In the genomic region with DNA sequence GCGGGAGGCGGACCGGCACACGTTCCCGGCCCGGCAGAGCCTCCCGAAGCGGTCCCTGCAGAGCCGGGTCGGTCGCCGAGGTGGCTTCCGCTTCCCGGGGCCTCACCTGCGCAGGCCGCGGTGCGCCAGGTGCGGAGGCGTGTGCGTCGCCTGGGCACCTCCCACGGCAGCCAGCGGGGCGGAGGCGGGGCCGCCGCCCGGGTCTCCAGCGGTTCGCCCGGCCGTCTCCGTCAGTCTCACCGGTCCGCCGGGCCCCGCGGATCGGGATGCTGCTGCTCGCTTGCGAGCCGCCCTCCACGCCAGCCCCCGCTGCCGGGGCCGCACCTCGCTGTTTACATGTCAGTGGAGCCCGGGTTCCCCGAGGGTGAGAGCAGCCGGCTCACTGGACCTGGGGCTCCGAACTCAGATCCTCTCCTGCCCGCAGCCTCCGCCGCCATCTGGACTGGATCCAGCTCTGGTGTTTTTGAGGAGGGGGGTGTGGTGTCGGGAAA, we compare ENCODE assay signal across 8 mouse cellular contexts. TPM values are rescaled to one million over a fixed set of nuclear protein-coding genes. Genes with fewer than 3 reads are reported as not detected.
DNase-seq lines count a peak whose midpoint lies in the region; ATAC-seq lines count a peak whose summit lies in the region.

No protein-coding gene starts in this region.

- DNase-seq in thymus, postnatal 4 days: peak; percentile 79
- DNase-seq in thymus, postnatal 14 days: no peak
- DNase-seq in embryo, embryonic 10 days (ENCODE audit: low spot score): peak; percentile 52
- DNase-seq in gastrocnemius, postnatal 14 days: peak; percentile 54
- peak; percentile 81 for DNase-seq in testis, postnatal 10 days (ENCODE audit: low spot score)

- H3K9ac ChIP-seq in intestine, embryonic 16.5 days (ENCODE audit: low read depth, low read length): peak overlapping the region; percentile 92
- H3K9ac ChIP-seq in limb, embryonic 15.5 days: peak overlapping the region; percentile 96
- H3K9ac ChIP-seq in midbrain, embryonic 16.5 days (ENCODE audit: low read depth, low read length): peak overlapping the region; percentile 95

- H3K4me2 ChIP-seq in intestine, embryonic 16.5 days (ENCODE audit: low read depth, low read length): peak overlapping the region; percentile 88
- peak overlapping the region; percentile 84 for H3K4me2 ChIP-seq in limb, embryonic 15.5 days
- peak overlapping the region; percentile 88 for H3K4me2 ChIP-seq in midbrain, embryonic 16.5 days (ENCODE audit: low read length)

- ATAC-seq in intestine, embryonic 16.5 days: peak; percentile 83
- peak; percentile 21 for ATAC-seq in limb, embryonic 15.5 days (ENCODE audit: insufficient number of reproducible peaks, low FRiP score, low TSS enrichment, low read depth)
- ATAC-seq in midbrain, embryonic 16.5 days: peak; percentile 52

- no peaks in the 10 kb centered on the region for H3K36me3 ChIP-seq in intestine, embryonic 16.5 days (ENCODE audit: control insufficient read depth, insufficient read depth, low read length)
- no peaks in the 10 kb centered on the region for H3K36me3 ChIP-seq in limb, embryonic 15.5 days
- no peaks in the 10 kb centered on the region for H3K36me3 ChIP-seq in midbrain, embryonic 16.5 days (ENCODE audit: control insufficient read depth, insufficient read depth, low read length)

- H3K9me3 ChIP-seq in intestine, embryonic 16.5 days (ENCODE audit: control insufficient read depth, low read length): no peaks in the 10 kb centered on the region
- no peaks in the 10 kb centered on the region for H3K9me3 ChIP-seq in limb, embryonic 15.5 days
- H3K9me3 ChIP-seq in midbrain, embryonic 16.5 days (replicated peaks; ENCODE audit: control insufficient read depth, low read length, poor library complexity, severe bottlenecking): no peaks in the 10 kb centered on the region

- H3K27ac ChIP-seq in intestine, embryonic 16.5 days (ENCODE audit: low read length): peak overlapping the region; percentile 99
- peak overlapping the region; percentile 99 for H3K27ac ChIP-seq in limb, embryonic 15.5 days
- H3K27ac ChIP-seq in midbrain, embryonic 16.5 days (ENCODE audit: low read length): peak overlapping the region; percentile 93

- peaks cover 50% of the 10 kb centered on the region for H3K4me1 ChIP-seq in intestine, embryonic 16.5 days (ENCODE audit: control insufficient read depth, insufficient read depth, low read length)
- peaks cover 56% of the 10 kb centered on the region for H3K4me1 ChIP-seq in limb, embryonic 15.5 days
- peaks cover 38% of the 10 kb centered on the region for H3K4me1 ChIP-seq in midbrain, embryonic 16.5 days (ENCODE audit: control insufficient read depth, insufficient read depth, low read length)

- H3K27me3 ChIP-seq in intestine, embryonic 16.5 days (replicated peaks; ENCODE audit: control insufficient read depth, insufficient read depth, low read length): no peaks in the 10 kb centered on the region
- no peaks in the 10 kb centered on the region for H3K27me3 ChIP-seq in limb, embryonic 15.5 days
- H3K27me3 ChIP-seq in midbrain, embryonic 16.5 days (ENCODE audit: control insufficient read depth, insufficient read depth, low read depth, low read length): no peaks in the 10 kb centered on the region

- peak overlapping the region; percentile 80 for H3K4me3 ChIP-seq in intestine, embryonic 16.5 days (ENCODE audit: low read length)
- H3K4me3 ChIP-seq in limb, embryonic 15.5 days: peak overlapping the region; percentile 92
- peak overlapping the region; percentile 83 for H3K4me3 ChIP-seq in midbrain, embryonic 16.5 days (ENCODE audit: low read depth, low read length)

- WGBS in intestine, embryonic 16.5 days: under 1% methylated on average over 56 of the region's 56 CpGs
- WGBS in limb, embryonic 15.5 days: under 1% methylated on average over 53 of the region's 56 CpGs
- under 1% methylated on average over 55 of the region's 56 CpGs for WGBS in midbrain, embryonic 16.5 days

- intact Hi-C loops in gastrocnemius, postnatal 14 days (cut with DNase I; ENCODE audit: low total_unique reads): no loop called here

RNA-seq across cellular contexts. Expression of gene Fam102a, which starts 0.4 kb away (rescaled TPM):
- 1 to 10 TPM; 3.5 to 4.2 TPM for total RNA-seq in gastrocnemius, postnatal 14 days (2021)
- polyA plus RNA-seq in intestine, embryonic 16.5 days (2015; fragmentation: Nextera tagmentation; extraction: Ambion mirVana): 7.6 and 9.4 TPM in 2 replicates
- 14.7 and 17.3 TPM in 2 replicates for polyA plus RNA-seq in limb, embryonic 15.5 days (2015; fragmentation: Nextera tagmentation; extraction: Ambion mirVana)
- polyA plus RNA-seq in midbrain, embryonic 16.5 days (2015; fragmentation: Nextera tagmentation; extraction: Ambion mirVana): 5.0 and 5.9 TPM in 2 replicates

RNA-seq across cellular contexts. Expression of gene Dpm2, which starts 35.1 kb away (rescaled TPM):
- total RNA-seq in gastrocnemius, postnatal 14 days (2021): 10 to 100 TPM; 17.6 to 17.8 TPM
- polyA plus RNA-seq in intestine, embryonic 16.5 days (2015; fragmentation: Nextera tagmentation; extraction: Ambion mirVana): 123 and 128 TPM in 2 replicates
- polyA plus RNA-seq in limb, embryonic 15.5 days (2015; fragmentation: Nextera tagmentation; extraction: Ambion mirVana): 114 and 117 TPM in 2 replicates
- polyA plus RNA-seq in midbrain, embryonic 16.5 days (2015; fragmentation: Nextera tagmentation; extraction: Ambion mirVana): 136 TPM in 2 replicates

RNA-seq across cellular contexts. Expression of gene Pip5kl1, which starts 39.1 kb away (rescaled TPM):
- not detected for total RNA-seq in gastrocnemius, postnatal 14 days (2021)
- polyA plus RNA-seq in intestine, embryonic 16.5 days (2015; fragmentation: Nextera tagmentation; extraction: Ambion mirVana): 0.33 and 0.34 TPM in 2 replicates
- polyA plus RNA-seq in limb, embryonic 15.5 days (2015; fragmentation: Nextera tagmentation; extraction: Ambion mirVana): 0.12 and 0.82 TPM in 2 replicates
- polyA plus RNA-seq in midbrain, embryonic 16.5 days (2015; fragmentation: Nextera tagmentation; extraction: Ambion mirVana): 14.5 and 17.1 TPM in 2 replicates

RNA-seq across cellular contexts. Expression of gene 9430097D07Rik, which starts 39.9 kb away (rescaled TPM):
- total RNA-seq in gastrocnemius, postnatal 14 days (2021): not detected
- polyA plus RNA-seq in intestine, embryonic 16.5 days (2015; fragmentation: Nextera tagmentation; extraction: Ambion mirVana): not detected in 2 replicates
- not detected in 2 replicates for polyA plus RNA-seq in limb, embryonic 15.5 days (2015; fragmentation: Nextera tagmentation; extraction: Ambion mirVana)
- 0.52 and 1.1 TPM in 2 replicates for polyA plus RNA-seq in midbrain, embryonic 16.5 days (2015; fragmentation: Nextera tagmentation; extraction: Ambion mirVana)

RNA-seq across cellular contexts. Expression of gene St6galnac4, which starts 51.3 kb away (rescaled TPM):
- total RNA-seq in gastrocnemius, postnatal 14 days (2021): 10 to 100 TPM; 25.6 to 26.3 TPM
- polyA plus RNA-seq in intestine, embryonic 16.5 days (2015; fragmentation: Nextera tagmentation; extraction: Ambion mirVana): 14.7 and 16.5 TPM in 2 replicates
- polyA plus RNA-seq in limb, embryonic 15.5 days (2015; fragmentation: Nextera tagmentation; extraction: Ambion mirVana): 33.8 and 44.2 TPM in 2 replicates
- polyA plus RNA-seq in midbrain, embryonic 16.5 days (2015; fragmentation: Nextera tagmentation; extraction: Ambion mirVana): 33.4 and 39.0 TPM in 2 replicates

Comparison
In these comparisons a context has a peak if more than half of its experiments do, and no peak if none do; other contexts are left out.
1. ATAC-seq: peak in every context shown above with its lines; median percentile 83 in intestine, embryonic 16.5 days; 52 in midbrain, embryonic 16.5 days; 21 in limb, embryonic 15.5 days.